Mouse (Mus musculus): ENCODE results near the gene Ptprs. TPM values are rescaled to one million over a fixed set of nuclear protein-coding genes. Genes with fewer than 3 reads are reported as not detected.

Gene Ptprs
- total RNA-seq, 1 experiment from 2014 or later = 67.9 TPM

DNA sequence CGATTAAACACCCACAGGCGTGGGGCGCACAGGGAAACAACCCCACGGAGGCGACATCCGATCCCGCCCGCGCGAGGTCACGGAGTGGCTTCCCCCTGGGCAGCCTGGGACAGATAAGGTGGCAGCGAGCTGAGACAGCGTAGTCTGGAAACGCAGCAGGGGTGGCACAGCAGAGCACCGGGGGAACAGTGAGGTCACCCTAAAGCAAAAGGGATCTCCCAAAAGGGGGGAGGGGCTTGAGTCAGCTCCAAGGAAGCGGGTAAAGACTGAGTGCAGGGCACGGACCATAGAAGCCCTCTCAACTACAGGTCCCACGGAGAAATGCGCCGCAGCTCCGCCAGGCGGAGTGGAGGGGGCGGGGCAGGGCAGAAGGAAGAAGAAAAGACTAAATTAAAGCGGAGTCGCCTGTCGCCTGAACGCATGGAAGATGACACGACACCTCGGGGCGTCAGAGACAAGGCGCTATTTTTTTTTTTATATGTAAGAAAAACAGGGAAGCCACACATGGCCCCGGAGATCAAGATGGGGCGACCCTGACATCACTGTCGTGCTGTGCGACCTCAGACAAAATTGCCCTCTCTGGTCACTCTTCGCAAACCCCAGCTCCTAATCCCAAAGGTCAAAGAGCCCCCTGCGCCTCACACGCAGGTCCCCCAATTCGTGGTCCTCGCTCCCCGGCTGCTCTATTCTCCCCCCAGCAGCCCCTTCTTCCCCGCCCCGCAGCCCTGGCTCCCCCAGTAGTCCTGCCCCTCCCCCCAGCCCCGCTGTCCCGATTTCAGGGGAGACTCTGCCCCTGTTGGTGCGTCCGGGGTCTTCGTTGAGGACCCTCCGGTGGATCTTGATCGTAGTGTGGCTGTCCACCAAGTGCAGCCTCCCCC is 3.3 kb downstream of the Ptprs start:
- peak; percentile 52 to 55 for ATAC-seq (replicated peaks in 1 of 2; ENCODE audit: insufficient read depth in 1 of 2, low FRiP score in 2 of 2, low TSS enrichment in 1 of 2, low read depth in 1 of 2, poor library complexity in 2 of 2, severe bottlenecking in 2 of 2)

DNA sequence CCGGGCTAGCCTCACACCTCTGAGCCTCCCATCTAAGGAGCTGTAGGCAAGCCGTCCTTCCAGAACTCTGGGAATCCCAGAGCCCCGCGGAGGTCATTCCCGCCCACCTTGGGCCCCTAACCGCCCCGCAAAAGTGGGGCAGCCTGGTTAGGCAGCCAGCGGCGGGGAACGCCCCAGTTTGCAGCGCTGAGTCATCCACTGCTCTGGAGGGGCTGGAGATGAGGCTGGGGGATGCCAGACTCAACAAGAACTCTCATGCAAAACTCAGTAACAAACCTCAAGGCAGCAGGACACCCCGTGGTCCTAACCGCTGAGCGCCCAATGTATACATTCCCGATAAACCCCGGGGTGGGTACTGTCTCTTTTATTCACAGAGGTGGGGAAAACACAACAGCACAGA is 4.2 kb downstream of the Ptprs start:
- no peak for ATAC-seq (replicated peaks in 1 of 2; ENCODE audit: insufficient read depth in 1 of 2, low FRiP score in 2 of 2, low TSS enrichment in 1 of 2, low read depth in 1 of 2, poor library complexity in 2 of 2, severe bottlenecking in 2 of 2)

DNA sequence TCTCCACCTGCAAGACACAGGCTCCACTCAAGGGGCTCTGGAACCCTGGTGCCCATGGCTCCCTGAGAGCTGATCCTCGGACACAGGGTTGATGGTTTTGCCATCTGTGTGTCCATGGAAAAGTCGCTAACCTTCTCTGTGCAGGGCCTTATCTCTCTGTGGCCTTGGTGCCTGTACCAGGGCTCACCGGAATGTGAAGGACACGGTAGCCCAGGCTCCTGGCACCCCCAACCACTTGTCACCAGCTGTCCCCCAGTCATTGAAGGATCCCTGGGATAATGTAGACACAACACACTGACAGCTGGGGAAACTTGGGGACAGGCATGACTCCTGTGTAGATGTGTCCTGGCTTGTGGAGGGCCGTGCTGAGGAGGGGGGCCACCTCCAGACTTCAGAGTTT is 5.1 kb downstream of the Ptprs start:
- no peak for ATAC-seq (replicated peaks in 1 of 2; ENCODE audit: insufficient read depth in 1 of 2, low FRiP score in 2 of 2, low TSS enrichment in 1 of 2, low read depth in 1 of 2, poor library complexity in 2 of 2, severe bottlenecking in 2 of 2)

DNA sequence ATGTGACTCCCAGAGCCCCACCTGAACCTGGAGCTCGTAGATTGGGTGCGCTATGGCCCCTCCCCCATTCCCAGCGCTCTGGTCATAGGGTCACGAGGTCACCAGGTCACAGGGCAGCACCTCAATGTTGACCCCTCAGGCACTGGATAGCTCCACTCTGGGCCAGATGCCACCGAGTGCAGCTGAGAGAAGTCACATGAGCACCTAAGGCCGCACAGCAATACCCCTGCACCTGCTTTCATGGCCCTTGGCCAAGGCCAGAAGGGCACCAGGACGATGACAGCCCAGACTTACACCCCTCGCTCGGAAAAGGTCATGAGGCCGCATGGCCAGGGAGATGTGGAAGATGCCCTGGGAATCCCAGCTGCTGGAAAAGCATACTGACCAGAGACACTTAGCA is 5.7 kb downstream of the Ptprs start:
- no peak for ATAC-seq (replicated peaks in 1 of 2; ENCODE audit: insufficient read depth in 1 of 2, low FRiP score in 2 of 2, low TSS enrichment in 1 of 2, low read depth in 1 of 2, poor library complexity in 2 of 2, severe bottlenecking in 2 of 2)

DNA sequence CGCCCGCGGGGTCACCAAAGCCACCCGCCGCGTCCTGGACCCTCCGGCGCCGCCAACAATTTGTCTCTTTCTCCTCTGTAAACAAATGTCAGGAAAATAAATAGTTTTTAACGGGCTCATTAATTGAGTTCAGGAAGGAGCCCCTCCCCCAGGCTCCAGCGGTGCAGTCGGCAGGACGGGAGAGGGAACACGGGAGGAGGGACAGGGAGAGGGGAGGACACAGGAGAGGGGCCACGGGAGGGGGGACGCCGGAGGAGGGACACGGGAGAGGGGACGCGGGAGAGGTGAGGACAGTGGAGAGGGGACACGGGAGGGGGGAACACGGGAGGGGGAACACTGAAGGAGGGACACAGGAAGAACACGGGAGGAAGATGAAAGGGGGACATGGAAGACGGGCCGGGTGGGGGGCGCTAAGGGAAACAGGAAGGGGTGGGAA is 6.3 kb downstream of the Ptprs start:
- no peak for ATAC-seq (replicated peaks in 1 of 2; ENCODE audit: insufficient read depth in 1 of 2, low FRiP score in 2 of 2, low TSS enrichment in 1 of 2, low read depth in 1 of 2, poor library complexity in 2 of 2, severe bottlenecking in 2 of 2)

DNA sequence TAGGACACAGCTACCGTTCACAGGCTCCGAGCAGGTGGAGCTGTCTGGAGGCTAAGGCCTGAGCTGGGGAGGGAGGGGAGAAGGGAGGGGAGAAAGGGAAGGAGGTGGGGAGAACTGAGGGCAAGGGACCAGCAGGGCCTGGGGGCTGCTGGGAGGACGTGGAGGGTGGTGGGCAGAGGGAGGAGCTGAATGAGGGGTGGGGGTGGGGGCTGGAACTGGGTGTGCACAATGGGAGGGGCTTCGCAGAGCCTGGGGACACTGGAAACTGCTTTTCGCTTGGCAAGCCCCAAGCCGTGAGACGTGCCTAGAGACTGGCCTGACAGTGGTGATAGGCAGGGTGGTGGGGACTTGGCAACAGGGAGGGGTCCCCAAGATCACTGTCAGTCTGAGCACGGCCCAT is 7.0 kb downstream of the Ptprs start:
- ATAC-seq (replicated peaks in 1 of 2; ENCODE audit: insufficient read depth in 1 of 2, low FRiP score in 2 of 2, low TSS enrichment in 1 of 2, low read depth in 1 of 2, poor library complexity in 2 of 2, severe bottlenecking in 2 of 2) = 0 out of 4 replicates have a peak, but pooled peaks of 1 of the 2 experiments have one; percentile 0

DNA sequence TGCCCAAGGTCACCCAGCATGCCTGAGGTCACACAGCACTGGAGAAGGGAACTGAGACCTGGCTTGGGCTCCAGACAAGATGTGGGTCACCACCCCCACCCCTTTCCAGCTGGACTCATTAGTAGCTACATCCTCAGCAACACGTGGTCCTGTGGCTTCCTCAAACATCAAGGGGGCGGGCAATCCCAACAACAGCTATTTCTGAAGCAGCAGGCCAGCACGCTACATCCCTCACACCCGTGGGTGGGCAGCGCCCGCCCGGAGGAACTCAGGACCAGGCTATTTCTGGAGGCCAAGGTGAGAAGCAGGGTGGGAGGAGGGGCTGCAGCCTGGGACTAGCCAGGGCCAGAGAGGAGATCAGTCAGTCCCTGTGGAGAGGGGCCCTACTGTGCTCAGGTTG is 7.4 kb downstream of the Ptprs start:
- peak; percentile 13 for ATAC-seq (replicated peaks in 1 of 2; ENCODE audit: insufficient read depth in 1 of 2, low FRiP score in 2 of 2, low TSS enrichment in 1 of 2, low read depth in 1 of 2, poor library complexity in 2 of 2, severe bottlenecking in 2 of 2)

DNA sequence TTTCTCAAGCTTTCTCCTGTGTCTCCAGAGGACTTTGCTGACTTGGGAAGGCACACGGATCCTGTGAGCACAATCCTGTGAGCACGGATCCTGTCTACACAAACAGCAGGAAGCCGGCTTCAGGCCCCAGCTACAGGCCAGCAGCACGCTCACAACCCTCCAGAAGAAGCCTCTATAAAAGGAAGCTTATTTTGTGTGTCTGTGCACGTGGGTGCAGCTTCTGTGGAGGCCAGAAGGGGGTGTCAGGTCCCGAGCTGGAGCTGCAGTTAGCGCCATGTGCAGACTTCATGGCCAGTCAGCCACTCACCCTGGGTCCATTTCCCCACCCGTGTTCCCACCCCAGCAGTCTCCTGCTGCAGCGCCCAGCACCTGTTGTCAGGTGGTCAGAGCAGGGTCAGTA is 7.9 kb downstream of the Ptprs start:
- no peak for ATAC-seq (replicated peaks in 1 of 2; ENCODE audit: insufficient read depth in 1 of 2, low FRiP score in 2 of 2, low TSS enrichment in 1 of 2, low read depth in 1 of 2, poor library complexity in 2 of 2, severe bottlenecking in 2 of 2)

DNA sequence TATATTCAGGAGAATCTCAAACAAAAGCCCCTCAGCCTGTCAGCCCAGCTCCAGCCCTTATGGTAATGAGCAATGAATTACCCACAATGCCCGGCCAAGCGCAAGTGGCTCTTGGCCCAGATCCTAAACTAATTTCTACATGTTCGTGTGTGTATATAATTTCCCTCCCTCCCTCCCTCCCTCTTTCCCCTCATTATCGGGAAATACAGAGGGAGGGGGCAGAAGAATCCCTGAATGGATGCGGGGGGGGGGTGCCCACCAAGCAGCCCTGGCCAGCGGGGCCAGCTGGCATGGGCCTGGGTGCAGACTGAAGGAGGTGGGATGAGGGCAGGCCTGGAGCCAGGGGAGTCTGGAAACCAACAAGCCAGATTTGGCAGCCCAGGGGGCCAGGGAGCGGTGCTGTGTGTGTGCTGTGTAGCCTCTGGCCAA is 8.8 kb downstream of the Ptprs start:
- no peak for ATAC-seq (replicated peaks in 1 of 2; ENCODE audit: insufficient read depth in 1 of 2, low FRiP score in 2 of 2, low TSS enrichment in 1 of 2, low read depth in 1 of 2, poor library complexity in 2 of 2, severe bottlenecking in 2 of 2)

DNA sequence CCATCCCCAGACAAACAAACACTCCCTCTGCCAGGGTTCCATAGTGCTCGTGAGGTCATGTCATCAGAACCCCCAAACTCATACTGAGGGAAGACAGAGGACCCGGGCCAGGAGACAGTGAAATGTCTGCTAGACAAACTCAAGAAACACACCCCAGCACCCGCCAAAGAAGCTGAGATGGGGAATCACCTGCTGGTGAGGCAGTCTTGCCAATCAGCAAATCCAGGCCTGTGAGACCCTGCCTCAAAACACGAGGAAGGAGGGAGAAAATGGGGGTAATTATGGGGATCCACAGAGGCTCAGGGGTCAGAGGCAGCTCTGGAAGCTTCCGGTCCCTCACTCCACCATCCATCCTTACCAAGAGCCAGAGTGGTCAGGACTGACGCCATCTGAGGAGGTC is 9.5 kb downstream of the Ptprs start:
- ATAC-seq (replicated peaks in 1 of 2; ENCODE audit: insufficient read depth in 1 of 2, low FRiP score in 2 of 2, low TSS enrichment in 1 of 2, low read depth in 1 of 2, poor library complexity in 2 of 2, severe bottlenecking in 2 of 2) = no peak

DNA sequence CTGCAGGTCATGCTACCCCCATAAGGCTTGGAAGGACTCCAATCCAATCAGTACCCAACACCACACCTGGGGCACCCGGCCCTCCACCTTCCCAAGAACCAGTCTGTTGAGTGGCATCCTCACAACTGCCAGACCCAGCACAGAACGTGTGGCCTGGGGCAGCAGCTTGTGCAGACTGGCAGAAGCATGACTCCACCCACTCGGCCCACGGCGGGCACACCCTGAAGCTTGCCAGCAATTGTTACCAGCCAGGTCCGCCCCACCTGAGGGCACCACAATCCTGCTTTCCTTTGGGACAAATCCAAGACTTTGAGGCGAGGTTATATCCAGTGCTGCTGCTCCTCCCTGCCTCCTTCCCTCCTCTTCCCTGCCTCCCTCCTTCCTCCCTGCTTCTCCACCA is 11.5 kb downstream of the Ptprs start:
- no peak for ATAC-seq (replicated peaks in 1 of 2; ENCODE audit: insufficient read depth in 1 of 2, low FRiP score in 2 of 2, low TSS enrichment in 1 of 2, low read depth in 1 of 2, poor library complexity in 2 of 2, severe bottlenecking in 2 of 2)

DNA sequence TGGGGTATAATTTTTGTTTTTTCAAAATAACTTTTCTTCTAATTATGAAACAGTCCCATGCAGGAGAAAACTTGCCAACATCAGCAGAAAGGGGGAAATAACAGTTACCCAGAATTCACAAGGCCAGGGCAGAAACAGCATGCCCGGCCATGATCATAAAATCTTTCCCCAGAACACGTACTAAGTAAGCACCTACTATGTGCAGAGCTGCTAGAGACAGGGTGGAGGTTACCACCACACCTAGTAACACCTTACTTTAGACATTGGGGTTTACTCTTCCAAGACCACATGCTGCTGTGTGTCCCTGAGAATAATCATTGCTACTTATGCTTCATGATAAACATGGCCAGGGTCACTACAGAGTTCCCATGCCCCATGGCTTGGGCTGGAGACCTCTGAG is 11.9 kb downstream of the Ptprs start:
- ATAC-seq (replicated peaks in 1 of 2; ENCODE audit: insufficient read depth in 1 of 2, low FRiP score in 2 of 2, low TSS enrichment in 1 of 2, low read depth in 1 of 2, poor library complexity in 2 of 2, severe bottlenecking in 2 of 2) = no peak

DNA sequence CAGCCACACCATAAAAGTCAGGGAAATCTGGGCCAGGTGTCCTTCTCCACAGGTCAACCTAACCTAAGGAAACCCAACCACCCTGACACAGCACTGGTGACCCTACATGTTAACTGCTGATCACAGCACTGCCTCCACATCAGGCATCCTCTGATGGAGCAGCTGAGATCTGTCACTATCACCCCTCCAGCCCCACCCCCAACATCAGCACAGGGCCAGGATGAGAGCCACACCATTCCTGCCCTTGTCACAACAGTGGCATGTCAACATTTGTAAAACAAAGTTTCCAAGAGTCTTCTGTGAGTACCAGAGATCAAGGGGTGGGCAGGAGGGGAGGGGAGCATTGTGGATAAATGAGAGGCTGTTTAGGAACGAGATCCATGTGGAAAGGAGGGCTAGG is 12.8 kb downstream of the Ptprs start:
- no peak for ATAC-seq (replicated peaks in 1 of 2; ENCODE audit: insufficient read depth in 1 of 2, low FRiP score in 2 of 2, low TSS enrichment in 1 of 2, low read depth in 1 of 2, poor library complexity in 2 of 2, severe bottlenecking in 2 of 2)

DNA sequence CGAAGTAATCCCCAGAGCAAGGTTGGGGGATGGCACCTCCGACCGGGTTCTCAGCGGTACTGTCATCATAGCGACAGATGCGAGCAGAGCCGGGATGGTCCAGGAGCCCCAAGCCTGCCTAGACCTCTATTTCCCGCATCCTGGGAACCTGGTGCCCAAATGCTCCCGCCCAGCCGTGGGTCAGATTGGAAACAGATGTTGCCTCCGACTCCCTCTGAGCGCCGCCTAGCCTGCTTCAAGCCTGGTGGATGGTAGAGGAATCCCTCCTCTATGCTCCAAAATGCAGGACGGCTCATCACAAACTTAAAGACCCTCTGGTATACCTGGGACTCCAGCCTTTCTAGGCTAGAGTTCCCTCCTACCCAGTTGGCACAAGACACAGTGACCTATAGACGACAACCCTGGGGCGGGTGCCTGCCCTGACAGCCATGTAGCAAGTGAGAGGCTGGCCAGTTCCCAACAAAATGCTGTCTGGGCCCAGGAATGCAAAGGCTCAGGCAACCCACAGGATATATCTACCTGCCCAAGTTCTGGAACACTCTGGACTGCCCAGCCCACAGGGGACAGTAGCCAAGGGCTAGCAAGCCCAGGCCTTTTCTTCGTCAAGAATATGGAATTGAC is 13.3 kb downstream of the Ptprs start:
- ATAC-seq (replicated peaks in 1 of 2; ENCODE audit: insufficient read depth in 1 of 2, low FRiP score in 2 of 2, low TSS enrichment in 1 of 2, low read depth in 1 of 2, poor library complexity in 2 of 2, severe bottlenecking in 2 of 2) = no peak

DNA sequence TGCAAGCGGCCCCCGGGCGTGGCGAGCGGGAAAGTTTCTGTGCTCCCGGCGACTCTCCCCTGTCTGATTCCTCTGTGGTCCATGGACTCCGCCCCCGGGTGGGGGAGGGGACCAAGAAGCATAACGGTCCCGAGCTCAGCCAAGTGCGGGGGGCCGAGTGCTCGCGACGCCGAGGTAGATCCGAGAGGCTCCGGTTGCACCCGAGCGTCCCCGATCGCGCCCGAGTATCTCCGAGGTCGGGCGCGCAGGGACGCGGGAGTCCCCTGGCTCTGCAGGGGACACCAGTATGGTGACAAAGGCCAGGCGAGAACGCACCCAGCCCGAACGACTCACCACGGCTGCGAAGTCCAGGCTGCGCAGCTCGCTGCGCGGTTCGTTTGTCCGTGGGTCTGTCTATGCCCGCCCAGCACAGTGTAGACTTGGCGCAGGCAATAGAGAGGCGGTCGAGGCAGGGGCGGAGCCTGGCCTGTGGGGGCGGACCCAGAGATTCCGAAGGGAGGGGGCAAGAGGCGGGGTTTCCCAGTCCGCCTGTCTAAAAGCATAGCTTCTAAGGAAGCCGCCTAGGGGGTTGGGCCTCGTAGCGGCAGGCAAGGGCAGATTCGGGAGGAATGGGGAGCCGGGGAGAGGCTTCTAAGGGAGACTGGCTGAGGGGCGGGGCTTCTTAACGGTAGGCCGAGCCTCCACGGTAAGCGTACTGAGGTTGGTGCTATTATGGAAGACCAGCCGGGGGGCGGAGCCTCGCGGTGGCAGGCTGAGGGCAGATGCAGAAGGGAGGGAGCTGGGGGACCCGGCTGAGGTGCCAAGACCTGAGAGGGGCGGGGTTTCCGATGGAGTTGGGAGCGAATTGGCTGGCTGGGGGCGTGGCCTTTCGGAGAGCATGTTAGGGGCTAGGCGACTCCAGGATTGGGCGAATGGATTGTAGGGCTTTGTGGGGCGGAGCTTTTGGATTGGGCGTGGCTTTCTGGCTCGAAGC is 14.2 kb downstream of the Ptprs start:
- ATAC-seq (replicated peaks in 1 of 2; ENCODE audit: insufficient read depth in 1 of 2, low FRiP score in 2 of 2, low TSS enrichment in 1 of 2, low read depth in 1 of 2, poor library complexity in 2 of 2, severe bottlenecking in 2 of 2) = peak; percentile 85 to 87

DNA sequence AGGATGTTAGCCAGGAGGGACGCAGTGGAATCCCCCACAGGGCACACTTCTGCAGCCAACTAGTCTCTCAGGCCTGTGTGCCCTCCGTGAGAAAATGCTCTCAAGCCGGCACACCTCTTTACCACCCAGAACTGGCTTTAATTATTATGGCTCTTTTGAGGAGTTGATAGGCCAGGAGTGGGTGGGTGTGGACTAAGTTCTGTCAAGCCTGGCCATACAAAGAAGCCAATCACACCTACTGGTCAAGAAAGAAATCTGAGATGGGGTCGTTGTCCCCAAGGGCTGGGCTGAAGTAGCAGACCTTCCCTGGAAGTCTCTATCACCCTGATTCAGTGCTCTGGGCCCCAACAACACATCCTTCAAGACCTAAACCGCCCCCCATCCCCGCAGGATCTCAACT is 15.4 kb downstream of the Ptprs start:
- ATAC-seq (replicated peaks in 1 of 2; ENCODE audit: insufficient read depth in 1 of 2, low FRiP score in 2 of 2, low TSS enrichment in 1 of 2, low read depth in 1 of 2, poor library complexity in 2 of 2, severe bottlenecking in 2 of 2) = no peak

DNA sequence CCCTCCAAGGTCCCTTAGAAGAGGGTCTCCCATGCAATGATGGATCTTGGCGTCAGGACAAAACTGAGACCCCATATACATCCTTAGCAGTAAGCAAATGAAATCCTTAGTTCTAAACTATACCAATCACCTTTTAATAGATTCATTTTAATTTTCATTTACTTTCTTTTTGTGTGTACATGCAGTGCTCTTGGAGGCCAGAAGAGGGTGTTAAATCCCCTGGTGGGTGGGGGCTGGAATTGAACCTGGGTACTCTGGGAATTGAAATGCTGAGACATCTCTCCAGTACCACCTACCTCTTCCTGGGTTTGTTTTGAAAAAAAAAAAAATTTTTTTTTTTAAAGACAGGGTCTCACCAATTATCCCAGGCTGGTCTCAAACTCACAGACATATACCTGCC is 18.8 kb downstream of the Ptprs start:
- ATAC-seq (replicated peaks in 1 of 2; ENCODE audit: insufficient read depth in 1 of 2, low FRiP score in 2 of 2, low TSS enrichment in 1 of 2, low read depth in 1 of 2, poor library complexity in 2 of 2, severe bottlenecking in 2 of 2) = no peak

DNA sequence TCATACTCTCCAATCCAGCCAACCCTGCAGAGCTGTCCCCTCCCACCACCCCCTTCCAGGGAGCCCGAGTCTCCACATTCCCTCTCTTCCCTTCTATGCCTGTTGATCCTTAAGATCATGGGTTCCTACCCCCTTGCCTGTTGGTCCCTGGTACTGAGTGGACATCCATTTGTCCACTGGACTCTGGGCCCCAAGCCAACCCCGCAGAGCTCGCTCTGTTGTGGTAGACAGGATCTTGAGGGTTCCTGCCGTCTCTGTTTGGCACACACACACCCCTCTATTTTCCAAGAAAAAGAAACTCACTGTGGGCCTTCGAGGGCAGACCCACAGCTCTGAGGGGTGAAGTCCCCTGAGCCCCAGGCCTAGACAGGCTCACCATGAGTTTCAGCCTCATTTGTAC is 19.9 kb downstream of the Ptprs start:
- ATAC-seq (replicated peaks in 1 of 2; ENCODE audit: insufficient read depth in 1 of 2, low FRiP score in 2 of 2, low TSS enrichment in 1 of 2, low read depth in 1 of 2, poor library complexity in 2 of 2, severe bottlenecking in 2 of 2) = no peak
